Mouse (Mus musculus) erythroid progenitor cell, adult 5-6 weeks (primary cell): ENCODE measurements around the gene Kbtbd3. TPM values are rescaled to one million over a fixed set of nuclear protein-coding genes. Genes with fewer than 3 reads are reported as not detected.

Experiments
- total RNA-seq, 2 experiments: library from RNA; stranded (forward) in 1 of 2; stranded (reverse) in 1 of 2; fragments of 150-400 nt in 1 of 2; fragments of 186-747, 209-891 nt in 1 of 2; gene quantifications; 2 replicates each; pipeline versions ENCODE4 v1.2.3 to v1.2.4; 2015 to 2017; ENCODE audit warnings: low replicate concordance in 2 of 2

Gene Kbtbd3
- total RNA-seq, 2 experiments from 2014 or later, result 2.5 to 3.7 TPM

Other genes with a start within 250 kb of the Kbtbd3 start
- gene Aasdhppt, start 362 bp upstream of the Kbtbd3 start, total RNA-seq (2015; ENCODE audit: low replicate concordance), result 24.9 and 28.5 TPM in 2 replicates
- gene Aasdhppt, start 362 bp upstream of the Kbtbd3 start, total RNA-seq (2017; ENCODE audit: low replicate concordance), result 4.2 and 5.8 TPM in 2 replicates
- gene Msantd4, start 66.7 kb downstream of the Kbtbd3 start, total RNA-seq (2015; ENCODE audit: low replicate concordance), result 5.0 and 9.0 TPM in 2 replicates
- gene Msantd4, start 66.7 kb downstream of the Kbtbd3 start, total RNA-seq (2017; ENCODE audit: low replicate concordance), result 5.4 and 6.9 TPM in 2 replicates